Mouse (Mus musculus): ENCODE measurements around the gene Ssb. TPM values are rescaled to one million over a fixed set of nuclear protein-coding genes. Genes with fewer than 3 reads are reported as not detected.
A peak's percentile ranks its signal among the peaks of the same experiment; 100 is the strongest.

The Ssb gene
- polyA plus RNA-seq, 1 experiment: 460 TPM

DNA sequence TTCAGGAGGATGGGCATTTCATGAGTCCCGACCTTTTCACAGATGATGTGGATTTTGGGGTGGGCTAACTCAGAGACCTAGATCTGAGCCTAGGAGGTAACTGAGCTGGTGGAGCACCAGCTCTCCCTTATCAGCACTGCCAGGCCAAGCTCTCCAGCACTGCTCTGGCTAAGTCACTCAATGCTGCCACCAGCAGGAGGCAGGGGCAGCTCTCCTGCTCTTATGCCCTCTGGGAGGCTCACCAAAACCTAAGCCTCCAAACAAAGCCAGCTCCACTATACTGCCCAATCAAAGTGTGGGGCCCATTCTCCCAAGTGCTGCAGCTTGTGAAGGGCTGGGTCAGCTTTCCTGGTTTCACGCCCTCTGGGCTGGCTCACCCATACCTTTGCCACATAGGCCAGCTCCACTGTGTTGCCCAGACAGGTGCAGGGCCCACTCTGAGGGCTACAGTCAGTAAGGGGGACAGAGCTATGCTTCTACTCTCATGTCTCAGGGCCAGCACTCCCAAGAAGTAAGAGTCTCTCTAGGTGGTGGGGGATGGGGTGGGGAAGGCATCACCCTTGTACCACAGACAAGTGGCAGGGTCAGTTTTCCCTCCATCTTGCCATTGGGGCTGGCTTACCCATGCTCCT, 9.8 kb upstream of the Ssb start:
- TF ChIP-seq EP300 (IDR thresholded peaks at IDR 0.05; ENCODE audit: insufficient read depth, low read depth, low read length) (no peak), POLR2A (IDR thresholded peaks at IDR 0.05; ENCODE audit: insufficient read depth, low read length) (no peak), CTCF (IDR thresholded peaks at IDR 0.05; ENCODE audit: low read depth, low read length) (no peak)
- Histone ChIP-seq H3K4me1 (ENCODE audit: control insufficient read depth, insufficient read depth, low read length) (no peaks in the 10 kb centered on the region), H3K9me3 (replicated peaks; ENCODE audit: control insufficient read depth, insufficient read depth, low read length, poor library complexity, severe bottlenecking) (no peaks in the 10 kb centered on the region), H3K4me3 (ENCODE audit: low read depth, low read length) (no peak overlapping the region), H3K27ac (ENCODE audit: insufficient read depth, low read length) (no peak overlapping the region), H3K9ac (ENCODE audit: low read depth, poor library complexity, severe bottlenecking) (no peak overlapping the region), H3K36me3 (ENCODE audit: control insufficient read depth, insufficient read depth, low read length, poor library complexity, severe bottlenecking) (no peaks in the 10 kb centered on the region), H3K27me3 (ENCODE audit: control insufficient read depth, insufficient read depth, low read length, poor library complexity, severe bottlenecking) (no peaks in the 10 kb centered on the region)

DNA sequence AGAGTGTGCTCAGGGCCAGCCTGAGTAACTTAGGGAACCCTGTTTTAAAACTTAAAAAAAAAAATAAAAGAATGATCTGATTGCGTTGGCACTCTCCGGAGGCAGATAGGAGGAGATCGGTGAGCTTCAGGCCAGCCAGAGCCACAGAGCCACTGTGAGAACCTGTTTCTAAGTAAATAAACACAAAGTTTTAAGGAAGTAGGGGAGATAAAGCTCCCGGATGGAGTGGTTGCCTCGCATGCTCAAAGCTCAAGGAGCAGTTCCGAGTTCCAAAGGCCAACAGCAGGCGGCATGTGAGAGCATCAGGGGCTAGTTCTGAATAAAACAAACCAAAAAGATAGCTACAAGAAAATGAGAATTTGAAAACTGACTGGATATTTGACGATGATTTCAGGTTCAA, 5.0 kb upstream of the Ssb start:
- Histone ChIP-seq H3K4me1 (ENCODE audit: control insufficient read depth, insufficient read depth, low read length) (no peaks in the 10 kb centered on the region), H3K9ac (ENCODE audit: low read depth, poor library complexity, severe bottlenecking) (no peak overlapping the region), H3K27ac (ENCODE audit: insufficient read depth, low read length) (no peak overlapping the region), H3K9me3 (replicated peaks; ENCODE audit: control insufficient read depth, insufficient read depth, low read length, poor library complexity, severe bottlenecking) (no peaks in the 10 kb centered on the region), H3K27me3 (ENCODE audit: control insufficient read depth, insufficient read depth, low read length, poor library complexity, severe bottlenecking) (no peaks in the 10 kb centered on the region), H3K36me3 (ENCODE audit: control insufficient read depth, insufficient read depth, low read length, poor library complexity, severe bottlenecking) (no peaks in the 10 kb centered on the region), H3K4me3 (ENCODE audit: low read depth, low read length) (no peak overlapping the region)
- no peak for TF ChIP-seq POLR2A (IDR thresholded peaks at IDR 0.05; ENCODE audit: insufficient read depth, low read length)
- TF ChIP-seq EP300 (IDR thresholded peaks at IDR 0.05; ENCODE audit: insufficient read depth, low read depth, low read length): no peak
- TF ChIP-seq CTCF (IDR thresholded peaks at IDR 0.05; ENCODE audit: low read depth, low read length): no peak

DNA sequence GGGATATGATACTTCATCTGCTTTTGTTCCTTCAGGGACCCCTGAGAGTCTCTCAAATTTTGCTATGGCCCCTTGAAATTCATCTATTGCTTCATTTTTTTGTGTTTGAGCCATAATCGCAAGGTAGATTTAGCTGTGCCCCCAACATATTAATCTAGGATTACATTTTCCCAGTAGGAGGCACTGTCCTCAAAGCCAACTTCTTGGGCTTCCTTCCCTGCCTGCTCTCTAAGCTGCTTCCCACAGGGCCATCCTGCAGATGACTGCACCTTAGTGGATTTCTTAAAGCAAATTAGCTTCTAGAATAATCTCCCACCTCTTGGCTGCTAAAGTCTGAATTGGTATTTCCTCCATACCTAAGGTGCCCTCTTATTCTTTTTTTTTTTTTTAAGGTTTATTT, 3.5 kb upstream of the Ssb start:
- Histone ChIP-seq H3K9me3 (replicated peaks; ENCODE audit: control insufficient read depth, insufficient read depth, low read length, poor library complexity, severe bottlenecking) (no peaks in the 10 kb centered on the region), H3K27ac (ENCODE audit: insufficient read depth, low read length) (no peak overlapping the region), H3K9ac (ENCODE audit: low read depth, poor library complexity, severe bottlenecking) (no peak overlapping the region), H3K4me1 (ENCODE audit: control insufficient read depth, insufficient read depth, low read length) (no peaks in the 10 kb centered on the region), H3K27me3 (ENCODE audit: control insufficient read depth, insufficient read depth, low read length, poor library complexity, severe bottlenecking) (no peaks in the 10 kb centered on the region), H3K4me3 (ENCODE audit: low read depth, low read length) (no peak overlapping the region), H3K36me3 (ENCODE audit: control insufficient read depth, insufficient read depth, low read length, poor library complexity, severe bottlenecking) (no peaks in the 10 kb centered on the region)
- TF ChIP-seq CTCF (IDR thresholded peaks at IDR 0.05; ENCODE audit: low read depth, low read length) (peak; percentile 33), EP300 (IDR thresholded peaks at IDR 0.05; ENCODE audit: insufficient read depth, low read depth, low read length) (no peak)

DNA sequence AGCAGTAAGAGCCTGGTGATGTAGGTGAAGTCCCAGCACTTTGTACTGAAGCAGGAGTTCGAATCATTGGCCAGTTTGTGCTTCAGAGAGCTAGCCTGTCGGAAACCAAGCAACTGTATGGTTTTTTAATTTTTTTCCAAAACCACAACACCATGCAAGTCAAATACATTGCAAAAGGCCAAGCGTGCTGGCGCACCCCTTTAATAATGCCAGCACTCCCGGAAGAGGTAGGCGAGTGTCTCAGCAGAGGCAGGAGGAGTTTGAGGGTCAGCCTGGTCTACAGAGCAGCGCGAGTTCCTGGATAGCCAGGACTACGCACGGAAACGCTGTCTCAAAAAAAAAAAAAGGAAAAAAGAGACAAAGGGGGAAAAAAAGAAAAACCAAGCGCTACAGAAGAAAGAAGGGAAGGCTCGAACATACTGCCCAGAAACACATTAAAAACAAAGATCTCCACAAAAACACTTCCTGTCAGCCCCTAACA, 350 bp upstream of the Ssb start:
- TF ChIP-seq POLR2A (IDR thresholded peaks at IDR 0.05; ENCODE audit: insufficient read depth, low read length) (no peak), EP300 (IDR thresholded peaks at IDR 0.05; ENCODE audit: insufficient read depth, low read depth, low read length) (no peak), CTCF (IDR thresholded peaks at IDR 0.05; ENCODE audit: low read depth, low read length) (no peak)
- Histone ChIP-seq H3K9ac (ENCODE audit: low read depth, poor library complexity, severe bottlenecking) (peak overlapping the region; percentile 97), H3K4me1 (ENCODE audit: control insufficient read depth, insufficient read depth, low read length) (no peaks in the 10 kb centered on the region), H3K27ac (ENCODE audit: insufficient read depth, low read length) (peak overlapping the region; percentile 84), H3K27me3 (ENCODE audit: control insufficient read depth, insufficient read depth, low read length, poor library complexity, severe bottlenecking) (no peaks in the 10 kb centered on the region), H3K9me3 (replicated peaks; ENCODE audit: control insufficient read depth, insufficient read depth, low read length, poor library complexity, severe bottlenecking) (no peaks in the 10 kb centered on the region), H3K4me3 (ENCODE audit: low read depth, low read length) (peak overlapping the region; percentile 77), H3K36me3 (ENCODE audit: control insufficient read depth, insufficient read depth, low read length, poor library complexity, severe bottlenecking) (peaks cover 13% of the 10 kb centered on the region)

DNA sequence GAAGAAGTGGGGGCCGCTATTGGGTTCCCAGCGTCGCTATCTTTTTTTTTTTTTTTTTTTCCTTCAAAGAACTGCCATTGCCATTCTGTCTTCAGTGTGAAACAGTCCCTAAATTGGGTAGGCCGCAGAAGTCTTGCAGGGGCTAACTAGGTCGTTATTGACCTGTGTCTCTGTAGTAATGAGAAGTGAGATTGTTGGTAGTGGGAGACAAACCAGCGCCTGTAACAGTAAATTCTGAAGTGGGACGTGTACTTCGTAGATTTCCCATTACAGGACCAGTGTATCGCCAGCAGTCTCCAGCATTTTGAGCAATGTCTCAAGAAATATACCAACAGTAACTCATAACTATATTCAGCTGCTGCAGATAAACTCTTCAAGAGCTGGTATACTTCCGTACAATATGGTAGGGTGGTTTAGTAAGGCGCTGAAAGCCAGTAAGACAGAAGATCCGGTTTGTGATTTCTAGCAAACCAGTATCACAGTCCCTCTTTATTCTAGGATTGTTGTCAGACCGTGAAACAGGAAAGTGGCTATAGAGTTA, 825 bp downstream of the Ssb start:
- Histone ChIP-seq H3K4me3 (ENCODE audit: low read depth, low read length) (peak overlapping the region; percentile 98), H3K9ac (ENCODE audit: low read depth, poor library complexity, severe bottlenecking) (peak overlapping the region; percentile 97), H3K9me3 (replicated peaks; ENCODE audit: control insufficient read depth, insufficient read depth, low read length, poor library complexity, severe bottlenecking) (no peaks in the 10 kb centered on the region), H3K27ac (ENCODE audit: insufficient read depth, low read length) (no peak overlapping the region), H3K27me3 (ENCODE audit: control insufficient read depth, insufficient read depth, low read length, poor library complexity, severe bottlenecking) (no peaks in the 10 kb centered on the region), H3K36me3 (ENCODE audit: control insufficient read depth, insufficient read depth, low read length, poor library complexity, severe bottlenecking) (peaks cover 23% of the 10 kb centered on the region), H3K4me1 (ENCODE audit: control insufficient read depth, insufficient read depth, low read length) (no peaks in the 10 kb centered on the region)
- TF ChIP-seq POLR2A (IDR thresholded peaks at IDR 0.05; ENCODE audit: insufficient read depth, low read length) (no peak), EP300 (IDR thresholded peaks at IDR 0.05; ENCODE audit: insufficient read depth, low read depth, low read length) (no peak), CTCF (IDR thresholded peaks at IDR 0.05; ENCODE audit: low read depth, low read length) (no peak)

DNA sequence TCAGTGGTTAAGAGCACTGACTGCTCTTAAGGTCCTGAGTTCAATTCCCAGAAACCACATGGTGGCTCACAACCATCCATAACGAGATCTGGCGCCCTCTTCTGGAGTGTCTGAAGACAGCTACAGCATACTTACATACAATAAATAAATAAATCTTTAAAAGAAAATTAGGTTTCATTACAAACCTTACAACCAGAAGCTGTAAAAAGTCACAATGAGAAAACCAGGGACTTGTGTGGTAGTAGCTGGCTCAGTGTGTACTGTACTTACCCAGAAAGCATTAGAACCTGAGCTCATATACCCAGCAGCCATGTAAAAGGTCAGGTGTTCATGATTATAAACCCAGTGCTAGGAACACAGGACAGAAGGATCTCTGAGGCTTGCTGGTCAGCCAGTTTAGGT, 22.6 kb downstream of the Ssb start:
- H3K27me3 ChIP-seq (ENCODE audit: control insufficient read depth, insufficient read depth, low read length, poor library complexity, severe bottlenecking): no peaks in the 10 kb centered on the region
- peaks cover 18% of the 10 kb centered on the region for H3K36me3 ChIP-seq (ENCODE audit: control insufficient read depth, insufficient read depth, low read length, poor library complexity, severe bottlenecking)
- TF ChIP-seq EP300 (IDR thresholded peaks at IDR 0.05; ENCODE audit: insufficient read depth, low read depth, low read length): no peak
- TF ChIP-seq POLR2A (IDR thresholded peaks at IDR 0.05; ENCODE audit: insufficient read depth, low read length): no peak
- no peak for TF ChIP-seq CTCF (IDR thresholded peaks at IDR 0.05; ENCODE audit: low read depth, low read length)
- H3K4me3 ChIP-seq (ENCODE audit: low read depth, low read length): peak overlapping the region; percentile 78
- no peaks in the 10 kb centered on the region for H3K9me3 ChIP-seq (replicated peaks; ENCODE audit: control insufficient read depth, insufficient read depth, low read length, poor library complexity, severe bottlenecking)
- H3K27ac ChIP-seq (ENCODE audit: insufficient read depth, low read length): peak overlapping the region; percentile 79
- no peaks in the 10 kb centered on the region for H3K4me1 ChIP-seq (ENCODE audit: control insufficient read depth, insufficient read depth, low read length)
- peak overlapping the region; percentile 96 for H3K9ac ChIP-seq (ENCODE audit: low read depth, poor library complexity, severe bottlenecking)
